Mouse (Mus musculus) lung, embryonic 14.5 days (tissue): ENCODE measurements around the gene Psmb6. TPM values are rescaled to one million over a fixed set of nuclear protein-coding genes. Genes with fewer than 3 reads are reported as not detected.
"Not testable (repeated sequence)": the region's sequence is repeated elsewhere in the genome, so short reads cannot be mapped to it uniquely, and the experiment has no call there.

Experiments used
- ATAC-seq: fragments of 200-750 bp; cut with Nextera tagmentation; 2 replicates; pipeline ENCODE4 v1.8.0; 2017; ENCODE audit warnings: mild to moderate bottlenecking, moderate TSS enrichment, moderate library complexity; ENCODE audit not compliant: insufficient read depth
- DNase-seq: peaks from one replicate; pipeline ENCODE4 v3.0.0-alpha.2; 2015
- H3K27ac ChIP-seq: fragments of 300-500 bp; sonication (generic); 2 replicates; pipeline ENCODE4 v1.5.1; 2014; ENCODE audit warnings: low read depth, mild to moderate bottlenecking, moderate library complexity
- H3K27me3 ChIP-seq: fragments of 300-500 bp; sonication (generic); 2 replicates; pipeline ENCODE4 v1.6.1; 2014; ENCODE audit warnings: low read length, control low read depth; ENCODE audit not compliant: insufficient read depth
- H3K36me3 ChIP-seq: fragments of 300-500 bp; sonication (generic); 2 replicates; pipeline ENCODE4 v1.6.1; 2014; ENCODE audit warnings: control low read depth; ENCODE audit not compliant: insufficient read depth
- H3K4me1 ChIP-seq: fragments of 300-500 bp; sonication (generic); 2 replicates; pipeline ENCODE4 v1.6.1; 2014; ENCODE audit warnings: antibody characterized with exemption, control low read depth; ENCODE audit not compliant: insufficient read depth
- H3K4me2 ChIP-seq: fragments of 300-500 bp; sonication (generic); 2 replicates; pipeline ENCODE4 v1.6.1; 2014; ENCODE audit warnings: mild to moderate bottlenecking
- H3K4me3 ChIP-seq: fragments of 300-500 bp; sonication (generic); 2 replicates; pipeline ENCODE4 v1.5.1; 2014; ENCODE audit warnings: low read depth, low read length
- H3K9ac ChIP-seq: fragments of 300-500 bp; sonication (generic); 2 replicates; pipeline ENCODE4 v1.6.1; 2014
- H3K9me3 ChIP-seq: fragments of 300-500 bp; sonication (generic); 2 replicates; pipeline ENCODE4 v1.6.1; 2016; ENCODE audit warnings: low read depth, low read length, control low read depth
- CTCF ChIP-seq: IDR thresholded peaks from 2 replicates; pipeline ENCODE4 v1.5.1; 2016; ENCODE audit warnings: antibody characterized with exemption, low read depth
- WGBS: fragments of 180-500 bp; shearing (Covaris S2); extraction: QIAGEN DNeasy Blood & Tissue Kit; methylation state at CpG from one replicate; pipeline ENCODE4 v1.1.7; 2014; 5-methylcytosine and 5-hydroxymethylcytosine counted together
- polyA plus RNA-seq: library from polyadenylated mRNA; unstranded; fragments of >200 nt; fragmentation: Nextera tagmentation; extraction: Ambion mirVana; gene quantifications from 2 replicates; pipeline ENCODE4 v1.2.1, GENCODE M21; 2014

Gene Psmb6
- polyA plus RNA-seq, 1 experiment from 2014 or later, result 813 TPM

GRCm38 (mm10) chr11:70512709-70513342 lies 12.3 kb upstream of the Psmb6 start:
- 73% methylated on average over 7 of the region's 7 CpGs for WGBS
- H3K36me3 ChIP-seq, result no peaks in the 10 kb centered on the region
- H3K4me1 ChIP-seq, result no peaks in the 10 kb centered on the region
- no peak overlapping the region for H3K9ac ChIP-seq
- no peak for DNase-seq
- no peak overlapping the region for H3K4me3 ChIP-seq
- H3K4me2 ChIP-seq, result no peak overlapping the region
- no peak for TF ChIP-seq CTCF
- H3K27me3 ChIP-seq, result no peaks in the 10 kb centered on the region
- no peaks in the 10 kb centered on the region for H3K9me3 ChIP-seq
- no peak overlapping the region for H3K27ac ChIP-seq
- no peak for ATAC-seq

DNA sequence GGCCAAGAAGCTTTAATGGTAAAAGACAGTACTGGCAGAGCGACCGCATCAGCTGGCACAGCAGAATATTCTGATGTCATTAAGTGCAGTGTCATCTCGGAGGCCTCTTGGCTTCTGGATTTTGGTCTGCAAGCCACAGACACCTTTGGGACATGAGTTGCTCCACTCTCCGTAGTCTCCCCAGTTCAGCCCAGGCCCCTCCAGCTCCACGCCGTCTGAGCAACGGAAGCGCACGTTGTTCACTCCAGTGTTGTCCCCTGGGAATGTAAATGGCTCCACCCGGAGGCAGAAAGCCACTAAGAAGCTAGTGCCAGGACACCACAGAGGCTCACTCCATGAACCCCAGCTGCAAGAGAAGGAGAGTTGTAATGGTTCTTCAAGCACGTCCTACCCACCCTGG lies 11.6 kb upstream of the Psmb6 start:
- Histone ChIP-seq H3K4me3 (no peak overlapping the region), H3K9ac (no peak overlapping the region), H3K36me3 (no peaks in the 10 kb centered on the region), H3K27ac (no peak overlapping the region), H3K9me3 (no peaks in the 10 kb centered on the region), H3K4me2 (no peak overlapping the region), H3K4me1 (no peaks in the 10 kb centered on the region), H3K27me3 (no peaks in the 10 kb centered on the region)
- WGBS, result 55% methylated on average over 11 of the region's 11 CpGs
- 0 out of 2 replicates have a peak, but pooled peaks have one; percentile 4 for TF ChIP-seq CTCF
- no peak for DNase-seq
- no peak for ATAC-seq

GRCm38 (mm10) chr11:70514288-70514687 lies 10.9 kb upstream of the Psmb6 start, which contains the start of gene Vmo1:
Gene Vmo1 (minus strand): TSS chr11:70514616.
- Histone ChIP-seq H3K9ac (no peak within 1 kb of the TSS; the same call in 1 of the 2 replicates), H3K36me3 (no peaks in the 10 kb centered on the region), H3K4me1 (no peaks in the 10 kb centered on the region), H3K4me2 (no peak within 1 kb of the TSS), H3K27ac (no peak within 1 kb of the TSS), H3K27me3 (no peaks in the 10 kb centered on the region), H3K4me3 (no peak within 1 kb of the TSS), H3K9me3 (no peaks in the 10 kb centered on the region)
- WGBS, result 82% methylated on average over 7 of the region's 7 CpGs
- DNase-seq, result no peak
- no peak for TF ChIP-seq CTCF
- no peak for ATAC-seq

DNA sequence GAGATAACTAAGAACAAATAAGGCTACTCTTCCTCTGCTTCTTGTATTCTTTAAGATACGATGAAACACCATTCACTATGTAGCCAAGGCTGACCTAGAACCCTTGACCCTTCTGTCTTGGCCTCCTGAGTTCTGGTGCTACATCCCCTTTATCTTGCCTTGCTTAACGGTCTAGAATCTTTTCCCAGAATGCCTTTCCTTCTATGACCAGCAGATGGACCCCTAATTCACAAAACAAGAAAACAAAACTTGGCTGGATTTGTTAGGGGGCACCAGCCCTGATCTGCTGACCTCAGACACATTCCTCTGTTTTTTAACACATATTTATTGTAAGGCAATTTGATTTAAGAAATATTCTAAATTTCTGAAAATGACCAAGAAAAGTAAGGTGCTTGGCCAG lies 8.8 kb upstream of the Psmb6 start:
- peak; percentile 81 for DNase-seq
- Histone ChIP-seq H3K9ac (no peak overlapping the region), H3K4me3 (no peak overlapping the region), H3K4me1 (peaks cover 8% of the 10 kb centered on the region; the same call in 1 of the 2 replicates), H3K27ac (no peak overlapping the region), H3K9me3 (no peaks in the 10 kb centered on the region), H3K27me3 (no peaks in the 10 kb centered on the region), H3K4me2 (no peak overlapping the region), H3K36me3 (no peaks in the 10 kb centered on the region)
- TF ChIP-seq CTCF, result peak; percentile 74
- WGBS, result 23% methylated on average over 2 of the region's 2 CpGs
- no peak for ATAC-seq

GRCm38 (mm10) chr11:70518436-70518835 lies 6.7 kb upstream of the Psmb6 start:
- H3K4me3 ChIP-seq, result no peak overlapping the region
- H3K9me3 ChIP-seq, result no peaks in the 10 kb centered on the region
- DNase-seq (no peak), ATAC-seq (no peak)
- WGBS, result 62% methylated on average over 1 of the region's 1 CpGs
- H3K27me3 ChIP-seq, result no peaks in the 10 kb centered on the region
- peaks cover 8% of the 10 kb centered on the region; the same call in 1 of the 2 replicates for H3K4me1 ChIP-seq
- no peak overlapping the region for H3K4me2 ChIP-seq
- H3K27ac ChIP-seq, result no peak overlapping the region
- no peak overlapping the region for H3K9ac ChIP-seq
- no peak for TF ChIP-seq CTCF
- no peaks in the 10 kb centered on the region for H3K36me3 ChIP-seq

- ATAC-seq (no peak), DNase-seq (no peak)
- no peaks in the 10 kb centered on the region for H3K9me3 ChIP-seq
- no peaks in the 10 kb centered on the region for H3K36me3 ChIP-seq
- H3K27me3 ChIP-seq, result no peaks in the 10 kb centered on the region
- 76% methylated on average over 10 of the region's 10 CpGs for WGBS
- H3K9ac ChIP-seq, result peak within 1 kb of the TSS; percentile 69
- no peak for TF ChIP-seq CTCF
- peak within 1 kb of the TSS; percentile 69 for H3K4me2 ChIP-seq
- H3K27ac ChIP-seq, result peak within 1 kb of the TSS; percentile 88
- H3K4me1 ChIP-seq, result peaks cover 8% of the 10 kb centered on the region; the same call in 1 of the 2 replicates
- H3K4me3 ChIP-seq, result peak within 1 kb of the TSS; percentile 41
Measured at GRCm38 (mm10) chr11:70518923-70519322, 6.2 kb upstream of the Psmb6 start, which contains the start of gene Gltpd2. Gene Gltpd2 (plus strand): TSS chr11:70519196.

GRCm38 (mm10) chr11:70520178-70520769 lies 4.9 kb upstream of the Psmb6 start:
- ATAC-seq (peak; percentile 56; the same call in 1 of the 2 replicates), DNase-seq (peak; percentile 76)
- 7% methylated on average over 41 of the region's 41 CpGs for WGBS
- peak; percentile 47; the same call in 1 of the 2 replicates for TF ChIP-seq CTCF
- Histone ChIP-seq H3K4me1 (peaks cover 8% of the 10 kb centered on the region; the same call in 1 of the 2 replicates), H3K4me2 (peak overlapping the region; percentile 69), H3K9ac (peak overlapping the region; percentile 69), H3K36me3 (no peaks in the 10 kb centered on the region), H3K27me3 (no peaks in the 10 kb centered on the region), H3K27ac (peak overlapping the region; percentile 88), H3K9me3 (no peaks in the 10 kb centered on the region), H3K4me3 (peak overlapping the region; percentile 41)

- H3K27ac ChIP-seq, H3K4me3 ChIP-seq, ATAC-seq, H3K4me2 ChIP-seq, H3K27me3 ChIP-seq, H3K9me3 ChIP-seq, H3K9ac ChIP-seq: not testable (repeated sequence)
- DNase-seq, result peak; percentile 37
- Histone ChIP-seq H3K4me1 (peaks cover 11% of the 10 kb centered on the region; the same call in 1 of the 2 replicates), H3K36me3 (peaks cover 24% of the 10 kb centered on the region)
- 85% methylated on average over 8 of the region's 8 CpGs for WGBS
Measured at GRCm38 (mm10) chr11:70523306-70523989, 1.7 kb upstream of the Psmb6 start.
